Mouse (Mus musculus) megakaryocyte, embryonic 14.5 days (primary cell): Measurements from ENCODE around the gene Pds5b.

Source experiments
- FLI1 ChIP-seq: IDR thresholded peaks from 2 replicates; pipeline ENCODE4 v1.6.1; 2012; ENCODE audit warnings: low read length, inconsistent platforms, mixed read lengths
- GATA1 ChIP-seq: IDR thresholded peaks from 3 replicates; pipeline ENCODE4 v1.6.1; 2012; ENCODE audit warnings: mixed read lengths, low read length, inconsistent platforms, borderline replicate concordance

DNA sequence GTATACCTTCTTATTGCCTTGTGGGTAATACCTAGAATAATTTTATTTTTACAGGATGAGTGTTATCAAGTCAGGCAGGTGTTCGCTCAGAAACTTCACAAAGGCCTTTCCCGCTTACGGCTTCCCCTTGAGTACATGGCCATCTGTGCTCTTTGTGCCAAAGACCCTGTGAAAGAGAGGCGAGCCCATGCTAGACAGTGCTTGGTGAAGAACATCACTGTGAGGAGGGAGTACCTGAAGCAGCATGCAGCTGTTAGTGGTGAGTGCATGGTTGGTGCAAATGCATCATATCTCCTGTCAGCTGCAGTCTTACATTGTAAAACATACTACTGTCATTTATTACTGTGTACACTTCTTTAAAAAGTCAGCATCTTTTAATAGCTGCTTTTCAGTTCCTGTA lies 114.7 kb downstream of the Pds5b start:
- TF ChIP-seq GATA1 (no peak), FLI1 (no peak)
